Mouse (Mus musculus): ENCODE results near the gene Suox.

DNA sequence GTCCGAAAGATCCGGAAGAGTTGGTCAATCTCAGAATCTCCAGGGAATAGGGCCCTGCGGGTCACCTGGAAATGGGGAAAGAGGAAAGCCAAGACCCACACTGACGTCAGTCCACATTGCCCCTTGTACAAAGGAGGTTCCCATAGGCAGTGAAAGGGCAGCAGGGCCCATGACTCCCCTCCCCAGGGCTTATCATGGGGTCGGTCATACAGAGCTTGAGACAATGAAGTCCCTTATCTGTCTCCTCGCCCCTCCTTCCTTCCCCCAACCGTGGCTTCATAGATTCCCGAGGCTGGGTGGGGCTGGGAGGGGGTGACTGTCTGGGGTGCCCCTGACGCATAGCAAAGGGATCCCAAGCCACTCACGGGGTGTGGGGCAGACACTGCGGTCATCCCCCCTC lies 25.7 kb upstream of the Suox start:
- TF ChIP-seq POLR2A (IDR thresholded peaks at IDR 0.05; ENCODE audit: borderline replicate concordance, low read depth, low read length) (no peak), CTCF (IDR thresholded peaks at IDR 0.05; ENCODE audit: low read depth, low read length) (no peak)

Data from bone marrow macrophage, adult 2 months (primary cell).